Mouse (Mus musculus) layer of hippocampus, adult 2 months (tissue): ENCODE results near the gene Ccdc124. TPM values are rescaled to one million over a fixed set of nuclear protein-coding genes. Genes with fewer than 3 reads are reported as not detected.
A peak's percentile ranks its signal among the peaks of the same experiment; 100 is the strongest.
"Not testable (repeated sequence)": the region's sequence is repeated elsewhere in the genome, so short reads cannot be mapped to it uniquely, and the experiment has no call there.

Experiments
- DNase-seq, 2 experiments: peaks; one replicate each; pipeline ENCODE4 v3.0.0; 2022; ENCODE audit warnings: low spot score in 2 of 2
- H3K27ac ChIP-seq: fragments of 200-600 bp; 2 replicates; pipeline ENCODE4 v1.8.1; 2022
- H3K4me3 ChIP-seq: fragments of 200-600 bp; 2 replicates; pipeline ENCODE4 v1.8.1; 2022; ENCODE audit warnings: mild to moderate bottlenecking
- CTCF ChIP-seq: fragments of 200-600 bp; conservative IDR thresholded peaks from 2 replicates; pipeline ENCODE4 v1.8.1; 2022; ENCODE audit warnings: antibody characterized with exemption, mild to moderate bottlenecking, moderate library complexity
- microRNA-seq, 2 experiments: library from miRNA; unstranded; fragments of <30 nt; microRNA quantifications; one replicate each; pipeline ENCODE4 v1.2.0; 2021
- total RNA-seq, 2 experiments: library from RNA; stranded (reverse); gene quantifications; 2 replicates each; pipeline ENCODE4 v1.2.3; 2021

The Ccdc124 gene
- total RNA-seq, 2 experiments from 2014 or later = 82.2 to 88.9 TPM

DNA sequence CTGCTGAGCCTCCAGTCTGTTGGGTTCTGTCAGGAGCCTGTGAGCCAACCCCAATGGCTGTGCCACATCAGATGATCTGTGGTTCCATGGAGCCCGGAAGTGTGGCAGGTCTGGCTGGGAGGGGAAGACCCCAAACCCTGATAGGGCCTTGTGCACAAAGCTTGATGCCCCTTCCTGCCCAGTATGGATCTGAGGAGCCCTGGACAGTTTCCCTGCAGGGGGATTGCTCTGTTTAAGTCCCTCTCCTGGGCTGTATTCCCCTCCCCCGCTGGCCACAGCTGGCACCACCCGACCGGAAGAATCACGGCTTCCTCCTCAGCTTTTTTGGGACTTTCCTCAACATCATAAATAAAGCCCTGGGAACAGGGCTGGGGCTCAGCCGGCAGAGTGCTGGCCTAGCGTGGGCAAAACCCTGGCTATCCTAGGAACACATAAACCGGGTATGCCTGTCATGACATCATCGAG is 40.7 kb downstream of the Ccdc124 start:
- H3K27ac ChIP-seq = peak overlapping the region; percentile 82
- no peak overlapping the region for H3K4me3 ChIP-seq
- no peak for TF ChIP-seq CTCF
- DNase-seq = no peak

DNA sequence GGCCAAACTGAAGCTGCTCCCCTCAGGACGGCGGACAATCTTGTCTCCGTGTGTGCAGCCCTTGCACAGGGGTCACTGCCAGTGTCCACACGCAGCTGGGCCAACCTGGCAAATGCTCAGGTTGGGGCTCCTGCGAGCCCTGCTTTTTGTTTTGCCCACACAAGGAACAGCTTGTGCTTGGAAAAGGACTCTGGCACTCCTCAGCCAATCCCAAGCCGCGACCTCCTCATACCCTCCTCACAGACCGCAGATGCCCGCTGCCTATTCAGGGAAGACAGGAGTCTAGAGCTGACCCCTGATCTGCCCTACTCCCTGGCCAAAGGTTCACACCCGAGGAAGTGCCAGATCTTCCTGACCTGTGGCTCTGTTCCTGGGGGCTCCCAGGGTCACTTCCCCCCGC is 41.4 kb downstream of the Ccdc124 start:
- no peak overlapping the region for H3K4me3 ChIP-seq
- DNase-seq = no peak
- peak overlapping the region; percentile 82; the same call in 1 of the 2 replicates for H3K27ac ChIP-seq
- no peak for TF ChIP-seq CTCF

DNA sequence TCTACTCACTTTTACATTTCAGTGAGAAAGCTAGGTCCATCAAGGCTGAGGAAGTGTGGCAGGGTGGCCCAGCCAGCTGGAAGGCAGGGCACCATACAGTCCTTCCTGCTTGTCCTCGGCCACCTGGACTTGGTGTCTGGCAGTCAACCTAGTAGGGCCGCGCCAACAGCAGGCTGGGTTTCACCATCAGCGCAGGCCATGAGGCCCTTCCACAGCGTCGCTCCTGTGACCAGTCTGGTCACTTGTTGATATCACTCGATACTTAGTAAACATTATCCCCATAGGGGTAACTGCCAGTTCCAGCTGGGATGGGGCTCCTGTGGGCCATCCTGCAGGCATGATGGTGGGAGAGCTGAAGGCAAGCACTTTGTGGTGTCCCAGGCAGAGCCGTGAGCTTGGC is 42.2 kb downstream of the Ccdc124 start:
- DNase-seq = no peak
- no peak for TF ChIP-seq CTCF
- Histone ChIP-seq H3K27ac (no peak overlapping the region), H3K4me3 (no peak overlapping the region)

DNA sequence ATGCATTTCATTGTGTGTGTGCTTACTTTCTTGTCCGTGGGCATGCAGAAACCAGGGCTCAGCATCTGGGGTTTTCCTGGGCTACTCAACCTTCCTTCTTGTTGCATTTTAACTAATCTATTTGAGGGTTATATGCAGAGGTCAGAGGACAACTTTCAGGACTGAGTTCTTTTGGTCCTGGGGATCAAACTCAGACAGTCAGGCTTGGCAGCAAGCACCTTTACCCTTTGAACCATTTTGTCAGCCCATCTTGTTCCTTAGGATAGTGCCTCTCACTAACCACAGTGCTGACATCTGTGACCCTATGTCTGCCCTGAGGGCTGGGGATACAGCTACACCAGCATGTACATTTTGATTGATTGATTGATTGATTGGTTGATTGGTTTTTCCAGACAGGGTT is 45.9 kb downstream of the Ccdc124 start:
- Histone ChIP-seq H3K4me3 (no peak overlapping the region), H3K27ac (no peak overlapping the region)
- no peak for DNase-seq
- TF ChIP-seq CTCF = no peak

DNA sequence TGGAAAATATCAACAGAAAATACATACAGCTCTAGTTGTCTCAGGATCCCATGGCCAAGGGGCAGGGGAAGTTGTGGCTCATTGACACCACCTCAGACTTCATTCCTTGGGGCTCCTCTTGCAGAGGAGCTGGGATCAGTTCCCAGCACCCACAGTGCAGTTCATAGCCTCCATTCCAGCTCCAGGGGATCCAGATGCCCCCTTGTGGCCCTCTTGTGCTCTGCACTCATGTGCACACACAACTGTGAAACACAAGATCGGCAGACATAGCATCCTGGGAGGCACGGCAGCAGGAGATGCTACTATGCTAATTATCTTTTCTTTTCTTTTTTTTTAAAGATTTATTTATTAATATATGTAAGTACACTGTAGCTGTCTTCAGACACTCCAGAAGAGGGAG is 46.7 kb downstream of the Ccdc124 start:
- no peak overlapping the region for H3K27ac ChIP-seq
- peak; percentile 43 for TF ChIP-seq CTCF
- DNase-seq = no peak
- H3K4me3 ChIP-seq = no peak overlapping the region

DNA sequence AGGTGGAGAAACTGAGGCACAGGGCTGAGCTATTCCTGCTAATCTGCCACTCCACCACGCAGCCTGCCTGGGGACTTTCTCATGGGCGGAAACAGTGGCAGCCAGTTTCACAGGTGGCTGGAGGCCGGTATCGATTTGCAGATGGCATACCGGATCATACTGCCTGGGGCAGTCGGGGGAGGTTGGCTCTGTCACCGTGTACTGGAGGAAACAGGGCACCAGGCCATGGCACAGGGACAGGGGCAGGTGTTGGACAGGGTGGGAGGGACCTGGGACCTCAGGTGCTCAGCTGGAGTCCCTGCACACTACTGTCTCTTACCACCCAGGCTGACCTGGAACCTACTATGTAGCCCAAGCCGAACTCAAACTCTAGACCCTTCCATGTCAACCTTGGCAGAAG is 47.9 kb downstream of the Ccdc124 start:
- no peak for DNase-seq
- H3K4me3 ChIP-seq = no peak overlapping the region
- no peak overlapping the region for H3K27ac ChIP-seq
- no peak for TF ChIP-seq CTCF

DNA sequence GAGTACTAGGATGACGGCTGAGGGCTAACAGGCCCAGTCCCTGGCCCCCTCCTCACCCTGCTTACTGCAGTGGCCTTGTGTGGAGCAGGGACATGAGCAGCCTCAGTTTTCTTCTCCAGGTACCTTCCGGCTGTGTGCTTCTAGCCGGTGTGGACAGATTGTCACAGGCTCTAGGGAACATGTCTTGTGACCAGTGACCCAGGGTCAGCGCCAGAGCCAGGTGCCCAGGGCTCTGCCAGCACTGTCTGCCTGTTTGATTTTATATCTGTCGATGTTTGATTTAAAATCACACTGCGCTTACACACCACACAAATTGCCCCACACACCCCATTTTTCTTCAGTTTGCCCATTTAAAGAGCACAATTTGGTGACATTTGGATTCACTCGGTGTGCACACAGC is 49.9 kb downstream of the Ccdc124 start:
- Histone ChIP-seq H3K27ac (no peak overlapping the region), H3K4me3 (no peak overlapping the region)
- DNase-seq = no peak
- TF ChIP-seq CTCF = no peak

DNA sequence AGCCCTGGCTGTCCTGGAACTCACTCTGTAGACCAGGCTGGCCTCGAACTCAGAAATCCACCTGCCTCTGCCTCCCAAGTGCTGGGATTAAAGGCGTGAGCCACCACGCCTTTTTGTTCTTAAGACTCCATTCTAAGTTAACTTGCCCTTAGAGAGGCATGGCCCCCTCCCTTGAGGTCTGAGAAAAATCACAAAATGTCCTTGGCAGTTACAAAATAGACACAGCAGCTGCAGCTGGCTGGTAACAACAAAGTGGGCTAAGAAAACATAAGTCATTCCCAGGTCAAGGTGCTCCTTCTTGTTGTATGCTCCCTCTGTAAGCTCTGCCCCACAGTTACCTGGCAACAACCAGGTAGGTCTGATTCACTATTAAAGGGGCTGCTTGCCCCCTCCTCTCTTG is 51.1 kb downstream of the Ccdc124 start:
- not testable (repeated sequence) for DNase-seq, H3K27ac ChIP-seq, H3K4me3 ChIP-seq

DNA sequence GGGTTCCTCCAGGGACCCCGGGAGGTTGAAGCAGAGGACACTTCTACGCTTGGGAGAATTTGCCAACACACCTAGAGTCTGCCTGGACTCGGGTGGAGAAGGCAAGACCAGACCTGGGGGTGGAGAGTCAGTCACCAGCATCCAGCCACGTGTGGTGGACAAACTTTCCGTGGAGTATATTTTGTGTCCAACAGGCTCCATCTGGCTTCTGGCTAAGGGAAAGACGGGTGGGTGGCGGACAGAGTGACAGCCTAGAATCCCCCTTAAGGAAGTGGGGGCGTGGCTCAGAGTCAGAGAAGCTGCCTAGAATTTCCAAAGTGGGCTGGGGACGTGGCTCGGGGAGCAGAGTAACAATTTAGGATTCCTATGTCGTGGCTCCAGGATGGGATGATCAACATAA is 51.7 kb downstream of the Ccdc124 start:
- no peak for TF ChIP-seq CTCF

DNA sequence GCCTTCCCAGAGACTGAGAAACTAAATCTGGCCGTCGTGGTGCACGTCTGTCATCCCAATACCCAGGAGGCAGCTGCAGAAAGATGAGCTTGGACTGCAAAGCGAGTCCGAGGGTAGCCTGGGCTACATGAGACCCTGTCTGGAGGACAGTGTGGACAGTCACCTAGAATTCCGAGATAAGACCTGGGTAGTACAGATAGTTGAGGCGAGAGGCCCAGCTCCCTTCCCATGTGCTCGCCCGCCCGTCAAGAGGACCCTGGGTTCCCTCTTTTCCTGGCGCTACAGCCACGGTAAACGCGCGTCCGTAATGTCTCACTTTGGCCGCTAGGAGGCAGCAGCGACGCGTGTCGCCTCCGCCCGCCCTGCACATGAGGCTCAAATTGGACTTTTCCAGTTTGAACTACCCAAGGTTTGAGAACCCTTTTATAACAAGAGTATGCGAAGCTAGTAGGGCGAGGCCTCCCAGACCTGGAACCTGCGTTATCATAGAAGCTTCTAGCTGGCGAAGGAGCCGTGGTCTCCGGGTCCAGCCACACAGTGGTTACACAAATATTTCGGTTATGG is 52.3 kb downstream of the Ccdc124 start:
- Histone ChIP-seq H3K4me3 (no peak overlapping the region), H3K27ac (no peak overlapping the region)
- peak; percentile 99 for TF ChIP-seq CTCF
- peak in 1 of 2 experiments; percentile 58 for DNase-seq

More for the DNA sequence above, 51.7 kb downstream of the Ccdc124 start:
- no peak overlapping the region for H3K4me3 ChIP-seq
- no peak for DNase-seq
- H3K27ac ChIP-seq = no peak overlapping the region

DNA sequence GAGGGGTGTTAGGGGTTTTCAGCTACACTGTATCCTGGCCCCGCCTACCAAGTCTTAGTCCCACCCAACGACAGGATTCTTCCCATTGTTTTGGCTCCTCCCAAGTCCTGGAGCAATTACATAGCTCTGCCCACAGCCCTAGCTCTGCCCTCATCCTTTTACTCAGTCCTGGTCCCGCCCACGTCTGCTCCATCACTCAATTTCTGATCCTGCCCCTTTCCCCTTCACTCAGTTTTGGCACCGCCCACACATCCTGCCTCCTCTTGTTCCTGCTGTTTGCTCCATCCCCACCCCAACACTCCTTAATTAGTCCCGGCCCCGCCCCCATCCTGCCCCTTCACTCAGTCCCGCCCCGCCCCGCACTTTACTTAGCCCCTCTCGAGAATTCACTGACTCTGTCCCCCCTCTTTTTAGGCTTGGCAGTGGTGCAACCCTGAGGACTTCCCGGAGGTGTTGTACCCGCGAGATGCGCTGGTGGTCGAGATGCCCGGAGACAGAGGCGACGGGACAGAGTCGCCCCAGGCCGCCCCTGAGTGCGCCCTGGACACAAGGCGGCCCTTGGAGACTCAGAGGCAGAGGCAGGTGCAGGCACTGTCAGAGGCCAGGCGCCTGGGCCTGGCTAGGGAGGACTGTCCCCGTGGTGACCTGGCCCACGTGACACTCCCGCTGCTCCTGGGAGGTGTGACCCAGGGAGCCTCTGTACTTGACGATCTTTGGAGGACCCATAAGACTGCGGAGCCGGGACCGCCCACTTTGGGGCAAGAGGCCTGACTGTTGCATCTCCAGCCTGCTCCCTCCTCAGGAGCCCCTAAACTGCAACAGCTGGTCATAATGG is 53.4 kb downstream of the Ccdc124 start:
- no peak for DNase-seq
- TF ChIP-seq CTCF = no peak
- no peak overlapping the region for H3K4me3 ChIP-seq
- no peak overlapping the region for H3K27ac ChIP-seq

Small RNAs within 50 kb of the gene (microRNA-seq; reads per million reads assigned to microRNA genes)
- 0.96 to 1.3 reads per million in 2 experiments for gene Mir7067

Other genes with a start within 250 kb of the Ccdc124 start
- under 1 TPM in 1 of 2 experiments, not detected in 1; 0.25 TPM for gene Gdf15, start 241.5 kb downstream of the Ccdc124 start, total RNA-seq
- 10 to 100 TPM; 25.4 to 29.1 TPM for gene Pgpep1, start 213.5 kb downstream of the Ccdc124 start, total RNA-seq
- gene Lsm4, start 200.7 kb downstream of the Ccdc124 start, total RNA-seq = 10 to 100 TPM; 58.2 to 61.8 TPM
- gene Jund, start 175.0 kb downstream of the Ccdc124 start, total RNA-seq = 100 to 1,000 TPM; 165 to 181 TPM
- gene Iqcn, start 170.5 kb downstream of the Ccdc124 start, total RNA-seq = under 1 TPM; 0.07 to 0.08 TPM
- not detected for gene Gm3336, start 155.4 kb downstream of the Ccdc124 start, total RNA-seq
- gene Pde4c, start 150.2 kb downstream of the Ccdc124 start, total RNA-seq = 1 to 10 TPM; 1.4 to 1.5 TPM
- gene Rab3a, start 119.3 kb downstream of the Ccdc124 start, total RNA-seq = 100 to 1,000 TPM; 775 to 798 TPM
- gene Mpv17l2, start 113.0 kb downstream of the Ccdc124 start, total RNA-seq = 10 to 100 TPM; 36.5 to 42.7 TPM
- gene Pik3r2, start 97.2 kb downstream of the Ccdc124 start, total RNA-seq = 100 to 1,000 TPM; 160 to 169 TPM
- 100 to 1,000 TPM; 468 to 473 TPM for gene Mast3, start 68.9 kb downstream of the Ccdc124 start, total RNA-seq
- gene Il12rb1, start 65.5 kb downstream of the Ccdc124 start, total RNA-seq = 1 to 10 TPM in 1 of 2 experiments, under 1 TPM in 1; 0.61 to 1.1 TPM
- gene Arrdc2, start 34.2 kb downstream of the Ccdc124 start, total RNA-seq = 10 to 100 TPM; 13.8 to 20.9 TPM
- gene Kcnn1, start 10.7 kb downstream of the Ccdc124 start, total RNA-seq = 10 to 100 TPM; 17.4 to 18.3 TPM
- 1 to 10 TPM; 5.9 to 8.0 TPM for gene Slc5a5, start 18.8 kb upstream of the Ccdc124 start, total RNA-seq
- 100 to 1,000 TPM; 698 to 704 TPM for gene Rpl18a, start 23.5 kb upstream of the Ccdc124 start, total RNA-seq
- 10 to 100 TPM; 97.0 to 98.1 TPM for gene Map1s, start 32.0 kb upstream of the Ccdc124 start, total RNA-seq